Mouse (Mus musculus) testis, adult 2 months (tissue): ENCODE data around the gene Zfp280b.

Experiments used
- CTCF ChIP-seq: fragments of 200-500 bp; IDR thresholded peaks from 2 replicates; pipeline ENCODE4 v1.5.1; 2012; ENCODE audit warnings: low read depth, mild to moderate bottlenecking, inconsistent platforms, low read length, moderate library complexity; ENCODE audit not compliant: control insufficient read depth, insufficient read depth, insufficient replicate concordance
- POLR2A ChIP-seq: fragments of 200-500 bp; IDR thresholded peaks from 2 replicates; pipeline ENCODE4 v1.6.1; 2012; ENCODE audit warnings: low read depth, mild to moderate bottlenecking, inconsistent platforms, low read length, moderate library complexity; ENCODE audit not compliant: control insufficient read depth

GRCm38 (mm10) chr10:76030496-76030895 is 2.0 kb upstream of the Zfp280b start:
- no peak for TF ChIP-seq CTCF
- TF ChIP-seq POLR2A, result no peak
